Mouse (Mus musculus): ENCODE measurements around the gene Fam196a.

Gene Fam196a

DNA sequence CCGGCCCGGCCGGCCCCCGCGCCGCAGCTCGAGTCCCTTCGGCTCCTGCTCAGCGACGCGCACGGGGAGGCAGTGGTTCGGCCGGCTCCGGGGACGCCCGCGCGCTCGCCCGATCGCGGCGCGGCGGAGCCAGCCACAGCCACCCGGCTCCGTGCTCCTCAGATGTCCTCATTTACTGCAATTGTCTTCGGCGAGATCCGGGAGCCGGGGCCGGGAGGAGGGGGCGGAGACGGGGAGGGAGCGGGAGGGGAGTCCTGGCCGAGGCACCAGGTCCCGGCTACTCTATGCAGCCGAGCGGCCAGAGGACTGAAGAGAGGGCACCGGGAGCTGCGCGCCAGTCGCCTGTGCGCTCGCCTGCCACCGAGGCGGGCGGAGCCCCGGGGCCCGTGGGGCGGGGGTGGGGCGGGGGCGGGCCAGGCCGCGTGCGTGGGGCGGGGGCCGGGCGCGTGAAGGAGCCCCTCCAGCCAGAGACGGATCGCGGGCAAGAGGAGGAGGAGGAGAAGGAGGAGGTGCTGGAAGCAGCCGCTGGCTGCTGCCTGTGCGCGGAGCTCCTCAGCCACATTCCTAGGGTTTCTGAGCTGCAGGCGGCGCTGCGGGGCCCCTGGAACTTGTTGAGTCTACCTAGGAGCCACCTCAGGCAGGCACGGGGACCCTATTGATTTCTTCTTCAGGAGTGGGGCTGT, at the start of gene Fam196a:
Gene Fam196a (minus strand): TSS at position 504 of the 683 bp plus-strand sequence.
- DNase-seq = peak; percentile 92

DNA sequence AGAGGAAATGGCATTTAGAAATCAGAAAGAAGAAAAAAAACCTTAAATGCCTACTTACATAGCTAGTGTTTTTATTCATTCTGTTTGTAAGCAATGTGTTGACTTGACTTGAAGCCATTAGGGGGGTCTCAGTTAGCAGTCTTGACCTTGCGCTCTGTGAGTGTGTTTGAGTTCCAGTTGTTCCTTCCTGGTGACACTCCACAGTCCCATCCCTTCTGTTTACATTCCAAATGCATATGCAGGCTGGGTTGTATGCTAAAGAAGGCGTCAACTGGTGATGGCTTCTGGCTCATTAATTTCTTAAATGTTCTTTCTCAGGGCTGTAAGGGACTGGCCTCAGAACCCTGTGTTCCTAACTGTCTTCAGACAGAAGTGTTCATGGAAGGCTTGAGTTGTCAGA, 23.4 kb upstream of the Fam196a start:
- peak; percentile 24 for DNase-seq

DNA sequence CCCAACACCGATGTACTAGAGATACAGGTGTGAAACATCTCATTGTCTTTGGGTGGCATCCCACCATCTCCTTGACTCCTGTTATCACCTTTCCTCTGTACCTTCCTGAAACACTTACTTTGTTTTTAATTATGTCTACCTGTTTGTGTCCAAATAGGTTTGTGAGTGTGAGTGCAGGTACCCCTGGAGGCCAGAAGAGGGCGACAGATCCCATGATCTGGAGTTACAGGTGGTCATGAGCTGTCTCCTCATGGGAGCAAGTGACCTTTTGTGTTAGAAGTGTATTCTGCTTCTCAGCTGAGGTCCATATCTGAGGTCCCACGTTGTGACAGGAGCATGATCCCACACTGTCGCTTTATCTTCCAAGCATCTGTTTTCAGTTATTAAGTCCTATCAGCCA, 22.6 kb upstream of the Fam196a start:
- DNase-seq = peak; percentile 74

DNA sequence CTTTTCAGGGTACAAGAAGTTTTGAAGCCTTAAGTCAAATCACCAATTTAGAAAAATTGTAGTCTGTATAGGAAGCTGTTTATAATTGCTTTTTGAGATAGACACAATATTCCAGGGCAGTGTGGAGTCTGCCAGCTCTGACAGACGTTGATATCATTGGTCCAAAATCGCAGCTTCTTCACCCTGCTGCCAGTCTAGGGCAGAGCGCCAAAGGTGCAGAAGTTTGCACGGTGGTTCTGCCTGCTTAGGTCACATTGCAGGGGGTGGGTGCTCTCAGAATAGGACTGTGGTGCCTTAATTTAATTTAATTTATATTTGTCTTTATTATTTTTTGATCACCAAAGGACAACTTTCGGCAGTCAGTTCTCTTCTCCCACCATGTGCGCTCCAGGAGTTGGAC, 20.9 kb upstream of the Fam196a start:
- no peak for DNase-seq

DNA sequence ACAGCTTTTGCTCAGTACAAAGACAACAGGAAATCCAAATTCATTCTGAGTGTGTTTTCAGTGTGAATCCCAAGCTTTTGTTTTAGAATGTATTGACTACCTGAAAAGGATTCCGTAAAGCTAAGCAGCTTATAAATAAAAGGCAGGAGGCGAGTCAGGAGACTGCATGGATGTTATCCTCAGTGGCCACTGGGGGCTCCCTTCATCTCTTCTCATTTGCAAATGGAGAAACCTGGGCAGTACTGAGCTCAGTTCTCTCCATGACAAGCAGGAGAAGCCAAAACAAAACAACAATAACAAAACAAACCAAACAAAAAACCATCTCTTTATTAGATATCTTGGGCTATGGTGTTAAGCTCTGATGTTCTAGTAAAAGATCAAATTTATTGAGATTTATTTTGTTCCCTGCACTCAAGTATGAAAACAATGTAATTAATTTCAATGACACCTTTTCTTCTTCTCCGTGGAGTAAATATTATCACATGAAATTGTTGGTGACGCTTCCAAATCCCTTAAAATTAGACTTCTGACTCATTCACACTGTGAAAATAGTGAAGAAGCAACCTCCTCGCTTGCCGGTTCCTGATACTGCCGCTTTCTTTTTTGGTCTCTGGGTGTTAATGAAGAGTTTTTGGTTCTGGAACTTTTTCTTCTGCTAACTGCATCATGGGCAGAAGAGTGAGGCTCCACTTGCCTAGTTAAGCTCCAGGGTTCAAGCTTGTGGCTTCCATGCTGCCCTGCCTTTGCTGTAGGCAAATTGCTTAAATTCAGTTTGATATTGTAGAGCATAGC, 7.9 kb upstream of the Fam196a start:
- no peak for DNase-seq

DNA sequence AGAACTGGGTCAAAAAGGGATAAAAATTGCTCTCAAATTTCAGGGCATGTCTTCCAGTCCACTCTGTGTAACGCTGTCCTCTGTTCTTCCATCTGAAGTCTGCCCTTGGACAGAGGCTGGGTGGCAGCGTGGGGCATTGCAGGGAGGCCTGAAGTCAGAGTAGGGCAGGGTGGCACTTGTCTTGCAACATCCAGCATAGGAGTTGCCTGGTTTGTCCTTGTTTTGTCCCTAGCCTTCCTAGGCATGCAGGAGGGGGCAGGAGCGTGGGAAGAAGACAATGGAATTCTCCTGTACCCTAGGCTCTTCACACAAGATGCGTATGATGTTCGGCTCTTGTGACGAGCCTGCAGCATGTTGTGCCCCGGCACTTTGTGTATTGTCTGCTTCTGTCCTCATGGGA, 5.5 kb upstream of the Fam196a start:
- no peak for DNase-seq

DNA sequence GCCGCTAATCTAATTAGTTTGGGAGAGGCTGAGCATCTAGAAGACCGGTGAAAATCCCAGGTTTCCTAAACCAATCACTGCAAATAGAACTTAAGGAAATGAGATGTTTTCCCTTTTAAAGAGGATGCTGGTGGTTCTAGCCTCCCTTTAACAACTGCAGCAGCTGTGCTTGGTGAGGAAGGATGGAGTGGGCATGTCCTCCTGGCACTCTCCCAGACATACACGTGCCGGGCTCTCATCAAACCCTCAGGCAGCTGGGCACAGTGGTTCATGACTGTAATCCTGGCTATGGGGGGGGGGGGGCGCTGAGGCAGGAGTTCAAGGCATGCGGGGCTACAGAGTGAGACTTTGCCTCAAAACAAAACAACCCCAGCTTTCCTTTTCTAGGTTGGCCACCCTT, 4.8 kb upstream of the Fam196a start:
- peak; percentile 92 for DNase-seq

DNA sequence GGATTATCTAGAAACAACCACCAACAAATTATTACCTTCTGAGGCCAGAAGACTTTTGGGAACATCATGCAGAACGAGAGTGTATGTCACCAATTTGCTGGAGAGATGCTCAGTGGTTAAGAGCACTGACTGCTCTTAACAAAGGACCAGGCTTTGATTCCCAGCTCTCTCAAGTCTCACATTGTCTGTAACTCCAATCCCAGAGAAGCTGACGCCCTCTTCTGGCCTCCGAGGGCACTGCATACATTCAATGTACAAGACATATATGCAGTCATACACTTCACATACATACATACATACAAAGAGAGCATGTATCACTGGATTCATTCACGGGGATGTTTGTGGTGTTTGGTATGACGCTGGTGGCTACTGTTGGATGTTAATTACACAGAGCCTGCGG, 3.7 kb upstream of the Fam196a start:
- no peak for DNase-seq

DNA sequence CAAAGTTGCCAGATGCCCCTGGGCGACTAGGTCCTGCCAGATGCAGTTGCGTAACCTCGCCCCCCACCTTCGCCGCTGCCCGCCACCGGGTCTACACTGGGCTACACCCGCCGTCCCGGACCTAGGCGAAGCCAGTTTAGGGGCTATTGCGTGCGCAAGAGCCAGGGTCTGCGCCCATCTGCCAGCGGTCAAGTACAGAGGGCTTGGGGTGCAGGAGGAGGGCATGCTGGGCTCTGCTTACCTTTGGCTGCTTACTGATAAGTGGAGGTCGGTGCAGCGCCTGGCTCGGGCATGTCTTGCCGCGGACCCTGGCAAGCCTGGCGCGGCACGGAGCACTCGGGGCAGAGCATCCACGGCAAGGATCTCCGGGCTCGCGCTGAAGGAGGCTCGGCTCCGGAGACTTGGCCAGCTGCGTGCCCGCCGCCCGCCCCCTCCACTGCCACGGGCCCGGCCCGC, 731 bp downstream of the Fam196a start:
- DNase-seq = no peak

DNA sequence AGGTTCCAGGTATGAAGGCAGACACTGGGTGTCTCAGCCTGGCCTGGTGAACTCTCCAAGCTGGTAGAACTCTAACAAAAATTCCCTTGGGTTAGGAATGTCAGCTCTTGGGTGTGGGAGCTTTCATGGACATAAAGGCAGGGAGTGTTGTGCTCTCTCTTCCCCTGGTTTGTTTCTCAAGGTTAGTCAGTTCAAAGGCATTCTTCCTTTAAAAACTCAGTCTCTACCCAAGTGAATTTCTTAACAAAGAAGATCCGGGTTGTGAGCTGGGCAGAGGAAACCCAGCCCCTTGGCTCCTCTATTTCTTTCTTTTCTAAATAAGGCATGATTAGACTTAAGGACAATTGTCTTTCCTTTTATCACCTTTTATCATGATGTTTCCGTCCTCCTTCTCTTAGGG, 6.3 kb downstream of the Fam196a start:
- no peak for DNase-seq

DNA sequence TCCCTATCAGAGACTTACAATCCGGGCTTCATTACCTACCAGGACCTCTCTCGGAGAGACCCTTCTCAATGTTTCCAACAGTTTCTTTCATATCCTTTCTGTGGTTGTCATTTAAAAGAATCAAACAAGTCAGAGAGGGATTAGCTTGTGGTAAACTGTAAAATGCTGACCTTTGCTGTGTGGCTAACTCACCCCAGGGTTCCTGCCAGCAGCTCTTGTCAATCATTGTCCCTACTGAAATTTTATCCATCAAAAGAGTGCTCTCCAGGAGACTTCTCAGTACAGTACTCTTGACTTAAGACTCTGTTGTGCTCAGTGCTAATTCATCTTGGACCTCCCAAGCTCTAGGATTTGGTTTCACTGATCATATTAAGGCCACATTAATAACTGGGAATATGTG, 36.2 kb downstream of the Fam196a start:
- DNase-seq = no peak

DNA sequence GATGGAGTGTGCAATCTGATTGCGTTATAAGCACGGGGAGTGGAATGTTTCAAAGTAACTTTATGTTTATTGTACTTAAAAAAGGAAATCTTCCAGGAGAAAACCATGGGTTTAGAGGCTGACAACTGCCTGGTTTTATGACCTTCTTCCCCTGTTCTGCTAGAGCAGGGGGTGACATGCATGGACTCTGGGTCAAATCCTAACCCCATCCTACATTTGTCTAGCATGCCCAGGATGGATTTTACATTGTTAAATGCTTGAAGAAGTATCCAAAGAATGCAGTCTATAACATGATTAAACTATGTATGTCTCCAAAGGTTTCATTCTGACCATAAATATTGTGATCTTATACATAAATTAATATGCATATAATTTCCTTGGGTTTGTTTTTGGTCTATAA, 38.8 kb downstream of the Fam196a start:
- DNase-seq = no peak

DNA sequence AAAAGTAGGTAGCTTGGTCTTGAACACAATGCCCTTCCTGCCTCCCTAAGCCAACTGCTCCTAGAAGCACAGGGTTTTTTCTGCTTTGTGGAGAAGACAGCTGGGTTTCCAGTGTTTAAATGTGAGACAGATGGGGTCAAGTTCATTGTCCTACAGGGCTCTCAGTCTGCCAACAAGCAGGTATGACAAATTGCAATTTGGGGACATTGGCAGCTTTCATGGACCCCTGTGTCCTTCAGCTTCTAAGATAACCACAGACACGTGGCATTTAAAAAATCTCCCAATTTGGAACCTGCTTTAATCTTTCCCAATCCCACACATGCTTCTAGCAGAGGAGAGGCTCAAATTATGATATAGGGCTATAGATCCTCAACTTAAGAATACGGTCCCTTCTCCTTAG, 43.6 kb downstream of the Fam196a start:
- DNase-seq = no peak

DNA sequence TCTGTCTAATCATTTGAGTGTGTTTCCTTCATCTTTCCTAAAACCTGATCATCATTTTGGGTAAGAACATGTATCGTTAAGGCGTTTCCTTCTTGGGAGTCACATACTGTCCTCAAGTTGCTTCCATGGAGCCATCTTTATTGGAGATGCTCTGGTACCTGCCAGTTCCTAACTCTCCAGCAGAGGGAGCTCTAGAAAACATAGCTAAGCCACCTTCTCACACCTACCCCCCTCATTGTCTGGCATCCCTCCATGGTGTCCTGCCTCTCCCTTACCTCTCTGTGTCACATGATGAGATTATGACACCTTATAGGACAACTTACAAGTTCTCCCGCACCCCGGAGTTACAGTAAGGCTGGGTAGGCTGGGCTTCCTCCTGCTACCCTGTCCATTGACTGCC, 45.3 kb downstream of the Fam196a start:
- no peak for DNase-seq

DNA sequence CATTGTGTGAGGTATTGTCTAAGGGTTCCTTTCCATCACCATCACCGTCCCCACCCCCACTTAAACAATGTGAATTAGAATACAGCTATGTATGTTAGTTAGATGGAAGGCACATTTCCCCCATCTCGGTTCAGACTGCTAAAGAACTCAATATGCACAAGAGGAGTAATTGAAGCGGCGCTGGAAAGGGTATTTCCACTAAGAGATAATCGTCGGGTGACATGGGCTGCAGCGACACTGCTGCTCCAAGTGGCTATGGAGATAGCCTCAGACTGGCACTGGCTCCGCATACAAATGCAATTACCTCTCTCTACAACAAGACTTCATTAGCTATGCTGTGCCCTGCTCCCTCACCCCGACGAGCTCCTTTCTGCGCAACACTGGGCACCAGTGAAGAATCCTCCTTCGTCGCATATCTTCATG, 45.8 kb downstream of the Fam196a start:
- DNase-seq = no peak

DNA sequence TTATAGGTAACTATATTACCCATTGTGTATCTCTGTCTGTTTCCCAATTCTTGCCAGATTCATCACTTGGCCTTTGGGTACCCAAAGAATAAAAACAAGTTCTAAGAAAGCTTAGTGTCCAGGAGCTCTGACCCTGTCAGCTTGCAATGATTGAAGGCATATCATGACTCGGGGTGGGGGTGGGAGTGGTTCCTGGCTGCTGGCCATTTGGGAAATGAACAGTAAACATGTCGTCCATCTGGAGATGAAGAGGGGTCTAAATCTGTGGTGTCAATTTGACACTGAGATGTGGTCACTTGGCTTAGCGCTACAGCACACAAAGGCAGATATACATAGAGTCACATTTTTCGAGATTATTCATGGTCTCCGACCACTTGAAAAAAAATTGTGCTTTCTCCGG, 54.7 kb downstream of the Fam196a start:
- DNase-seq = no peak

DNA sequence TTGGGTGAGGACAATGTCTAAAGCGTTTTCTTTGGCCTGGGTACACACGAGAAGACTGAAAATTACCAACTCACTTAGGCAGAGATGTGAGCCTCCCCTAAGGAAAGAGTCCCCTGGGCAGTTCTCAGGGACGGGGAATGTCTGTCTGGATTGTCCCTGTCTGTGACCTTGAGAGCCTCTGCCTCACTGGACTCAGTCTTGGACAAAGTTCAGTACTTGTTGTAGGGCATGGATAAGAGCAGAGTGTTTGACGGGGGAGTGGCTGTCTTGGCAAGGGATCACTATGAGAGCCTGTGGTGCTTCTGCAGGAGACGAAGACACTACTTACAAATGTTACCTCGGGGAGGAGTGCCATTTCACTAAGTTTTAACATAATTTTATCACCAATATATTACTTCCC, 57.8 kb downstream of the Fam196a start:
- DNase-seq = peak; percentile 93

DNA sequence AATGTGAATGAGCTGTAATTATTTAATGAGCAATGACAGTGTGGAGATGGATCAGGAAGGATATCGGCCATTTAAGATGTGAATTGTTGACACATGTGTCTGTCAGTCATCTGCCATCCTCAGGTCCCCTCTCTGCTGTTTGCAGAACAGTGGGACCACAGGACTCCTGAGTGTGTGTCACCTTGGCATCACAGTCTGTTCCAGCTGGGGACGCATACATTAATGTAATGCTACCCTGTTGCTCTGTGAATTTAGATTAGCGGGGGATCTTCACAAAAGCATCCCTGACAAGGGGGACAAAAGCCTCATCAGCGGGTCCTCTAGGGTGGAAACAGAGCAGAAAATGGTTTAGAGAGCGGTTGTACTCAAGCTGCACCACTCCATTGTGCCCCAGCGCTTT, 59.2 kb downstream of the Fam196a start:
- DNase-seq = no peak

DNA sequence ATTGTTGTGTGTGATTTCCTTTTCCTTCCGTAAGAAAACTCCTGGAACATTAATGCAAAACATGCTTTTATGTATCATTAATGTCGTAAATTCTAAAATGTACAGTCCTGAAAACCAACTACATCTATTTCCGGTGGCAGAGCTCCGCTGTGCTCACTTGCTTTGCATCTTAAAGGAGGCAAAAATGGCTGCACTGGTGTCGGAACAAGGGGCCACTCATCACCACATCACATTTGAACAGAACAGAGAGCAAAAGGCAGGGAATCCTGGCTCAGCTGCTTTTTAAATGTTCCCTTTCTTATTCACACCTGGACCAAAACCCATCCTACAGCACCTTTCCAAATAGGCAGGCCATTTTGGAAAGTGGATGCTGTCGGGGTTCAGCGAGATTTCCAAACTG, 65.2 kb downstream of the Fam196a start:
- DNase-seq = no peak

DNA sequence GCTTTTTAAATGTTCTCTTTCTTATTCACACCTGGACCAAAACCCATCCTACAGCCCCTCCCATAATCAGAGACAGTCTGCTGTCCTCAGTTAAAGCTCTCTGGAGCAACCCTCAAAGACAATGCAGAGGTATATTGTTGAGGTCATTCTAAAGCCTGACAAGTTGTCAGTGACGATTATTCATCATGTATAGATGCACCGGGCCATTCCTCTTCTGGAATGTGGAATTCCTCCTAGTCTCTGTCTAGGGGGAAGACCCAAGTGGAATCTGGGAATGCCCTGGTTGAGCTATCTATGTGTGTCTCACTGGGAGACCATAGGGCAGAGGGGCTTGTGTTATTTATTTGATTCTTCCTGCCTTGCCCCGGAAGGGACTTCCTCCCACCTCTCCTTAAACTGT, 65.7 kb downstream of the Fam196a start:
- DNase-seq = no peak

DNA sequence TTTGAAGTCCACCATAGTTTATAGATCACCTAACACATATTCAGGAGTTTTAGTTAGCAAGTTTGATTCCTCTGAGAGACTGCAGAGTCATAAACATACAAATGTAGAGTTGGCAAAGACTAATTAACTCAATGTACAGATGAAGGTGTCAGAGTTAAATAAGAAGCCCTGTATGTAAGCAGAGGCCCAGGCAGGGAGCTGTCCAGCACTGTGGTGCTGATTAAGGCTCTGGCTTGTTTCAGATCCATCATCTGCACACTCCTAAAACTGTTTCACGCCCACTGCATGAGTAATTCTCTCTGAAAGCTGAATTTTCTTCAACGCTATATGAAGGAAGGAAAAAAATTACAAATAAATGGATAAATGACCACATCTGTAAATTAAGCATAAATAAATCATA, 74.1 kb downstream of the Fam196a start:
- DNase-seq = no peak

DNA sequence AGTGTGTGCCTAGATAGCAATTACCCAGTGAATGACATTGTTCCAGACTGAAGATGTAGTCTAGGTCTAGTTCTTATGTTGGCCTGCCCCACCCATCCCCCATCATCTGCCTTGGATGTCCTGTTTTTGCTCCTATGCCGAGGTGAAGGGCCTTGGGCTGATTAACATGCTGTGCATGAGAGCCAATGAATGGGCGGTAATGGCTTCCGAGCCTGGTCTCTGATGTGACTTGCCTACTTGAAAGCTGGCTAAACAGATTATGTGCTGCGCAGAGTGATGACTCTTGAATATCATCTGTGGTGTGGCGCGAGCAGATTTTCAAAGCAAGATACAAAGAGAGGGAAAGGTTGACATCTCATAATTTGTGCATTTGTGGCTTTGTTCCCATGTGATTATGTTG, 76.2 kb downstream of the Fam196a start:
- DNase-seq = no peak

DNA sequence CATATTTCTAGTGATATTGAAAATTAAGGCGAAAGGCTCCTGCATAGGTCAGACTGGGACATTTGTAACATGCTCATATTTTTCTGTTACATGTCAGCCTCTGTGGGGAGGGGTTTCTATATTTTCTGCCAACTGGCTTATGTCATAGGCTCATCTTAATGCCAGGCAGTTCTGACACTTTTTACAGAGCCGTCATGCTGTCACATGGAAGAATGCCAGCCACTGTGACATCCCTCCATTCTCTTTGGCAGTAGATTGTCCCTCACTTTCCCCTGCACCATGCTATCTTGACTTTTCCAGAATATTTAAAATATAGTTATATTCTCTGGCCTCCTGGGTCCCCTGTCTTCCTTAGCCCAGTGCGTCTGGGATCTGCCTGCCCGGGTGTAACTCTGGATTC, 95.5 kb downstream of the Fam196a start:
- no peak for DNase-seq

DNA sequence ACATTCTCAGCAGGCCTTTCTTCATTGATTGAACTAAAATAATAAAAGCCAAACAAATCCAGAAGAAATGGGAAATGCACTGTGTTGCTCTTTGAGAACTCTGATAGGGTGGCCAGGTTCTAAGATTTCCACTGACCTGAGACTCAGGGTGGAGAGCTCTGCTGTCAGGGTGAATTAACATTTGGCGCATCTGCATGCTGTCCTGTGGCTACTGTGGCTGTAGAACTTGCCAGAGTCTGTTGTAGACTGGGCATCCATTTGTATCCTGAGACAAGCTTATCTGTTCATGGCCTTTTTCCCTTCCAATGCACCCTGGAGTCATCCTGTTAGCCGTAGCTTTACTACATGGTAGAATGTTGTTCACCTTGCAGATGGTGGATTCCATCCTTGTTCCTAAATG, 98.2 kb downstream of the Fam196a start:
- no peak for DNase-seq

Measured in heart, adult 11 months (tissue).